Mouse (Mus musculus) erythroblast, embryonic 14.5 days (primary cell): ENCODE measurements at regions not wholly inside any gene's neighbourhood (a gene's known extent, or its start where the extent isn't known, plus 50 kb on each side); places are given as distances from the start of the nearest gene placed in this dataset.

Source experiments
- GATA1 ChIP-seq: IDR thresholded peaks from 2 replicates; pipeline ENCODE4 v1.6.1; 2012; ENCODE audit warnings: low read length, inconsistent platforms, mixed read lengths
- TAL1 ChIP-seq: IDR thresholded peaks from 3 replicates; pipeline ENCODE4 v1.6.1; 2012; ENCODE audit warnings: low read length, inconsistent platforms, mixed read lengths

- TF ChIP-seq GATA1 (no peak), TAL1 (no peak)
Measured at GRCm38 (mm10) chr6:31218139-31218750, 180.3 kb upstream of the Mkln1 start.
